Mouse (Mus musculus): ENCODE results near the gene Efcab11.

DNA sequence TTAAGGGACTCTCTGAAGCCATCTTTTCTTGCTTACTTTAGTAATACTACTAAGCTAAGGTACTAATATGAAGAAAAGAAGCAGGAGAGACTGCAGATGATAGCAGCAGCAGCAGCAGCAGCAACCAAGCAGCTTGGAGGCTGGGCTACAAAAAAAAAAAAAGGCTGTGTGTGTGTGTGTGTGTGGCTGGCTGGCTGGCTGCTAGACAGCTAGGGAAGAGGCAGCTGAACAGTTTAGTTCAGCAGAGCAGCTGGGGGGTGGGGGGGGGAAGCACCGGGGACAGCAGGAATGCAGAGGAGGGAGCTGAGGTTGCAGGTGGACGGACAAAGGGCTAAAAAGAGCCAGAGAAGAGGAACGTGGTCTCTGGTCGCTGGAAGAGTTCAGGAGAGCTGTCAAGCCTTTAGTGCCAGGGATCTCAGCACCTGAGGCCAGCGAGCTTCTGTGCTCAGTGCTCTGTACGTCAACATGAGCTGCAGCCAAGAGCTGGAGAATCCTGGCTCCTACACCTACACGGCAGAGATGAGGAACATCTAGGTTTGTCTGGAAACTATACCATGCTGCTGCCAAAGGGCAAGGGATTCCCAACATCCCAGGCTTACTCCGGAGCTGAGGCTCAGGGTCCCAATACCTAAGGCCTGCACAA lies 107.6 kb downstream of the Efcab11 start:
- TF ChIP-seq E2F4 (IDR thresholded peaks at IDR 0.05; ENCODE audit: insufficient replicate concordance, low read depth, low read length) (no peak), EP300 (IDR thresholded peaks at IDR 0.05; ENCODE audit: low read length) (no peak), CTCF (conservative IDR thresholded peaks at IDR 0.05 in 1 of 2, IDR thresholded peaks at IDR 0.05 in 1 of 2; ENCODE audit: low read depth in 2 of 2, low read length in 2 of 2) (no peak), POLR2A (IDR thresholded peaks at IDR 0.05; ENCODE audit: low read depth, low read length) (no peak), TBP (conservative IDR thresholded peaks at IDR 0.05; ENCODE audit: low read depth, low read length) (no peak)
